Mouse (Mus musculus) cerebellum, adult 2 months (tissue): Measurements from ENCODE around the gene Nup210.

Experiments
- CTCF ChIP-seq: fragments of 200-500 bp; IDR thresholded peaks from 2 replicates; pipeline ENCODE4 v1.5.1; 2011; ENCODE audit warnings: low read depth, mild to moderate bottlenecking, control low read depth, low read length, moderate library complexity, borderline replicate concordance; ENCODE audit not compliant: insufficient read depth
- POLR2A ChIP-seq: fragments of 200-500 bp; IDR thresholded peaks from 2 replicates; pipeline ENCODE4 v1.6.1; 2011; ENCODE audit warnings: low read length, control low read depth, borderline replicate concordance; ENCODE audit not compliant: insufficient read depth

DNA sequence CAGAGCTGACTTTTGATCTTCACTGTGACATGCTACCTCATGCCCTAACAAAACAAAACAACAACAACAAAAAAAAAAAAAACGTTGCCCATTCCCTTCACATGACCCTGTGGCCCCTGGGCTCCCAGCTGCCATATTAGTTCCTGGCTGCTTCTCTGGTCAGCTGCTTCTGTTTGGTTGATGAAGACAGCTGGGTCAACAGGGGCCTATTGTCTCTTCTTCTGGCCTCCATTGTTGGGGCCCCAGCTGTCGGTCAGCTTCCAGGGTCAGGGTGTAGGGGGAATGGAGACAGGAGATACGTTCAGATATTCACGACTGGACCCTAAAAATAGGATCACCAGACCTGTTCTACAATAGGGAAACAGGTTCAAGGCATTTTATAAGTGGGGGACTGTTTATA is 39.4 kb upstream of the Nup210 start:
- TF ChIP-seq CTCF: no peak
- no peak for TF ChIP-seq POLR2A
